Comparison of ENCODE assay signal across 22 mouse cellular contexts in the genomic region with DNA sequence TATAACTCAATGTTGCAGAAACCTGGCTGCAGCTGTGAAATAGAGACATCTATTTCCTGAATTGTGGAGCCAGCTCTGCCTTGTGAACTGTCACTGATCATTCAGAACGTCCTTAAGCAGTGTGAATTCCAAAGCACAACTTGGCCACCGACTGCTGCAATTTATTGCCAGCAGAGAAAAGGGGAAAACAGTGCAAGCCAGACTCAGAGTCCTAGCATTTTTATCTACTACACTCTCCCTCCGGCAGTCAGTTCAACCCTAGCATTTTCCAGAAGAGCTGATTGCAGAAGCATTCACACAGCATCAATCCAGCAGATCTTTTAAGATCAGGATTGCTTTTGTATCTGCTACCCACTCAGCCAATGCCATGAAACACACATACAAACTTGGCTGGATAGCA. TPM values are rescaled to one million over a fixed set of nuclear protein-coding genes. Genes with fewer than 3 reads are reported as not detected.
DNase-seq lines count a peak whose midpoint lies in the region; ATAC-seq and TF ChIP-seq lines count a peak whose summit lies in the region.
"Had no signal": no experiment of that assay in that cellular context is flagged by ENCODE, and none has a peak within 500 bp of the region (broad histone marks: within the 10 kb centered on the region; RNA-seq: fewer than 3 reads in every experiment).

No protein-coding gene starts in this region.

- TF ChIP-seq CTCF in heart, adult 2 months (IDR thresholded peaks at IDR 0.05): no peak
- no peak for TF ChIP-seq CTCF in layer of hippocampus, adult 2 months (conservative IDR thresholded peaks at IDR 0.05)
- no peak for TF ChIP-seq CTCF in midbrain, postnatal 0 days (IDR thresholded peaks at IDR 0.05)

- peak overlapping the region; percentile 28; the same call in 1 of the 2 replicates for H3K27ac ChIP-seq in heart, adult 2 months
- peak overlapping the region; percentile 46 for H3K27ac ChIP-seq in layer of hippocampus, adult 2 months
- 0 out of 2 replicates have a peak overlapping the region, but pooled peaks have one; percentile 6 for H3K27ac ChIP-seq in midbrain, postnatal 0 days (ENCODE audit: low read depth, low read length)
- H3K27ac ChIP-seq: embryonic facial prominence, embryonic 15.5 days; liver, embryonic 13.5 days had no signal

- 28% methylated on average over 3 of the region's 3 CpGs for WGBS in heart, adult 2 months
- WGBS in midbrain, postnatal 0 days: 24% methylated on average over 3 of the region's 3 CpGs

- DNase-seq in heart, adult 2 months: no peak
- DNase-seq in heart, postnatal 25 days (ENCODE audit: low spot score): no peak
- DNase-seq in layer of hippocampus, adult 2 months (ENCODE audit: low spot score in 2 of 2): no peak
- no peak for DNase-seq in layer of hippocampus, adult 9-11 months
- peak; percentile 28 for DNase-seq in brain, adult 2 months (ENCODE audit: low read depth, low spot score)
- DNase-seq in midbrain, postnatal 0 days (ENCODE audit: low spot score): no peak
- DNase-seq in ovary, postnatal 10 days (ENCODE audit: low spot score): no peak
- DNase-seq: B cell, adult 2 months; cerebellum, adult 8-10 months; cerebellum, postnatal 36 days; gastrocnemius, postnatal 25 days; liver, embryonic 13.5 days; lung, adult 2 months; right cerebral cortex, adult 18-20 months; right cerebral cortex, postnatal 4 days; thymus, postnatal 14 days had no signal

- no peak for ATAC-seq in midbrain, postnatal 0 days (ENCODE audit: low FRiP score)
- ATAC-seq: forebrain, embryonic 14.5 days; intestine, postnatal 0 days had no signal

- TF ChIP-seq POLR2A in heart, adult 2 months (IDR thresholded peaks at IDR 0.05; ENCODE audit: insufficient read depth, low read depth, low read length): no peak

- intact Hi-C loops in heart, adult 2 months (cut with DNase I): no loop called here
- intact Hi-C loops in heart, postnatal 25 days (cut with DNase I): no loop called here

- H3K9me3 ChIP-seq in midbrain, postnatal 0 days (ENCODE audit: low read length): no peaks in the 10 kb centered on the region
- H3K9me3 ChIP-seq: embryonic facial prominence, embryonic 15.5 days; G1E; liver, embryonic 13.5 days had no signal

- H3K4me1 ChIP-seq in heart, adult 2 months (ENCODE audit: control insufficient read depth, insufficient read depth, low read length): peaks cover 10% of the 10 kb centered on the region
- no peaks in the 10 kb centered on the region for H3K4me1 ChIP-seq in midbrain, postnatal 0 days (ENCODE audit: insufficient read depth, low read length)
- H3K4me1 ChIP-seq: embryonic facial prominence, embryonic 15.5 days; liver, embryonic 13.5 days had no signal

- no peaks in the 10 kb centered on the region for H3K27me3 ChIP-seq in heart, adult 2 months (ENCODE audit: control insufficient read depth, insufficient read depth, low read length)
- no peaks in the 10 kb centered on the region for H3K27me3 ChIP-seq in midbrain, postnatal 0 days (ENCODE audit: insufficient read depth, low read length)
- H3K27me3 ChIP-seq: CH12.LX; embryonic facial prominence, embryonic 15.5 days; liver, embryonic 13.5 days; Patski had no signal

- no peak overlapping the region for H3K9ac ChIP-seq in heart, adult 2 months (ENCODE audit: low read depth, low read length)
- no peak overlapping the region for H3K9ac ChIP-seq in midbrain, postnatal 0 days (replicated peaks; ENCODE audit: low read length, poor library complexity, severe bottlenecking)
- H3K9ac ChIP-seq: embryonic facial prominence, embryonic 15.5 days; liver, embryonic 13.5 days had no signal

- no peak overlapping the region for H3K4me3 ChIP-seq in heart, adult 2 months
- H3K4me3 ChIP-seq in layer of hippocampus, adult 2 months: no peak overlapping the region
- no peak overlapping the region for H3K4me3 ChIP-seq in midbrain, postnatal 0 days (ENCODE audit: low read depth, low read length)
- H3K4me3 ChIP-seq: embryonic facial prominence, embryonic 15.5 days; liver, embryonic 13.5 days had no signal

- peaks cover 2% of the 10 kb centered on the region; the same call in 1 of the 2 replicates for H3K36me3 ChIP-seq in heart, adult 2 months (ENCODE audit: control insufficient read depth, insufficient read depth, low read length)
- no peaks in the 10 kb centered on the region for H3K36me3 ChIP-seq in midbrain, postnatal 0 days (ENCODE audit: insufficient read depth, low read length)
- H3K36me3 ChIP-seq: embryonic facial prominence, embryonic 15.5 days; G1E; liver, embryonic 13.5 days had no signal

- H3K4me2 ChIP-seq in midbrain, postnatal 0 days (ENCODE audit: low read depth, low read length, poor library complexity, severe bottlenecking): no peak overlapping the region
- H3K4me2 ChIP-seq: embryonic facial prominence, embryonic 15.5 days; liver, embryonic 13.5 days had no signal

- peaks cover 2% of the 10 kb centered on the region; the same call in 1 of the 2 replicates for H3K79me2 ChIP-seq in heart, adult 2 months (replicated peaks; ENCODE audit: control insufficient read depth, insufficient read depth, low read length)

- no peak for TF ChIP-seq EP300 in heart, adult 2 months (IDR thresholded peaks at IDR 0.05; ENCODE audit: insufficient read depth, low read depth, low read length)

RNA-seq across cellular contexts. Expression of gene Mfsd6, which starts 13.2 kb away (rescaled TPM):
- total RNA-seq in heart, adult 2 months (2021): 10 to 100 TPM; 18.9 to 20.1 TPM
- 10.3 and 15.8 TPM in 2 replicates for polyA plus RNA-seq in heart, adult 2 months (2012; rRNA removed)
- 10 to 100 TPM; 15.1 to 19.1 TPM for total RNA-seq in heart, postnatal 25 days (2021)
- 10 to 100 TPM; 76.7 to 79.9 TPM for total RNA-seq in layer of hippocampus, adult 2 months (2021)
- 54.7 and 59.5 TPM in 2 replicates for total RNA-seq in midbrain, postnatal 0 days (2014; rRNA removed)
- 10.6 and 11.2 TPM in 2 replicates for polyA plus RNA-seq in midbrain, postnatal 0 days (2015; fragmentation: Nextera tagmentation; extraction: Ambion mirVana)
